Mouse (Mus musculus): ENCODE data around the gene Tpst2.
A peak's percentile ranks its signal among the peaks of the same experiment; 100 is the strongest.

Gene Tpst2

DNA sequence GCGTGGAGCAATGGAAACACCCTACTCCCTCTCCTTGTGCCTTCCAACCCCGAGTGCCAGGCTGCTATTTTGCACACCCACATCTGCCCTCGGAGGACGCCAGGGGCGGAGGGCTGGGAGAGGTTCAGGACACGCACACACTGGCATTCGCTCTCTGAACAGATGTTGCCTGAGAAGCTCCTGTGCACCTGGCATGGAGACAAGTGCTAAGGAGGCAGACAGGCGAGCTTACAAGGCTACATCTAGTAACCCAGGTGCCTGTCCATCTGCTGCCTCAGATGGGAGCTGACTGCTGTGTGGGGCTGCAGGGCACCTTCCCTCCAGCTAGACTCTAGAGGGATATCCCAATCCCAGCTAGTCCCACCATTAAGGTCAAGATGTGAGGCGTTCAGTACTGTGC lies 20.0 kb upstream of the Tpst2 start:
- no peak for DNase-seq

DNA sequence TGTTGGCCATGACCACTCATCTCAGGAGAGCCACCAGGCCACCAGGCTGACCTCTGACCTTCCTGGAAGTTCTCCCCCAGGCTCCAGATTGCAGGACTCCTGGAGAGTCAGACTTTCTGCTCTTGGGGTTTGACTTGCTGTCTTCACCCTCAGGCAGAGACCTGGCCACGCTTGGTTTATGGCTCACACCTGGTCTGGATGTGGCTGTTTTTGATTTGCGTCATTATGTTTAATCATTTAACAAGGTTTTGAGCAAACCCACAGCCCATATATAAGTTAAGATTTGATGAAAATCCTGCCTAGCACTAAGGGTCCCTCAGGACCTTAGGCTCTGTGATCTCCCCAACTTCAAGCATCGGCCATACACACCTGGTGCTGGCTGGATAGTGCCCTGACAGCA lies 18.6 kb upstream of the Tpst2 start:
- no peak for DNase-seq

DNA sequence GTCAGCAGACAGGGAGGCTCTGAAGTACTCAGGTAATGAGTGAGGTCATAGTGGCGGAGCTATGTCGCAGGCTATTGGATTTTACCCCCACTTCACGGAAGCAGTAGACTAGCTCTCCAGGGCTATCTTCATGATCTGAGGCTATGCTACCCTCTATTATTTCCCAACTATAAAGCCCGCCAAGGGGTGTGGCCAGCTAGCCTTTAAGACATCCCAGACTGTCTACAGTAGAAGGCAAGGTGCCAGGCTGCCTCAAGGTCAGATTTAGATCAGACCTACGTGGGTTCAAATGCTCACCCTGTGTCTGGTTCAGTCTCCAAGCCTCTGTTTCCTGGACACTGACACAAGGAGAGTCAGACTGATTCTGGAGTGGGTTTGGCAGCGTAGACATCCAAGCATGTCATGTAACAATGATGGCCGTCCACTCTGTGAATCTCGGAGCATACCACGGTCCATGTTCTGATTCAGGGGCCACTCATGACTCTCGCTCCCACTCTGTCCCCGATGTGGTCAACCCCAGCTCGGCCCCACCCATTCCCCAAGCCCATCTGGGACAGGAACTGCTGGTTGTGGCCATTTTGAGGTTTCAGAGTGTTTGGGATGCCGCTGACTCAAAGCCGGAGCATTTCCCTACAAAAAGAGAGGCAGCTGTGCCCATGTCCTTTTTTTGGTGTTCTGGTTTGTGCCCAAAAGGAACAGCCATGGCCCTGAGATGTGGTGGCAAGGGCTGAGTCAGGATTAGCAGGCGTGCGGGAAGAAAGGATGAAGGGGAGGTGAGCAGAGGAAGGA lies 16.4 kb upstream of the Tpst2 start:
- no peak for DNase-seq

DNA sequence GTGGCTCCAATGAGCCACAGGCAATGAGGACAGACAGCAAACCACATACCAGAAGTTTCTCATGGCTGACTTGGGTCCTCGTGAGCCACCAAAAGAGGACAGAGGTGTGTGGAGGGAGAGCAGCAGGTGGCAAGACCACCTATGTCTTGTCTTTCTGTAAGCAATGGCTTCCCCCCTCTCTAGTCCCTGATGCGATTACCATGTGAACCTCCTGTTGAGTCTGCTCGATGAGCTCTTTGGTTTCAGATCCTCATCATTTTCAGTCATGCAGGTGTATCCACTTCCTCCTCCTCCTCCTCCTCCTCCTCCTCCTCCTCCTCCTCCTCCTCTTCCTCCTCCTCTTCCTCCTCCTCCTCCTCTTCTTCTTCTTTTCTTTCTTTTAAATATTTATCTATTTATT lies 15.7 kb upstream of the Tpst2 start:
- no peak for DNase-seq

DNA sequence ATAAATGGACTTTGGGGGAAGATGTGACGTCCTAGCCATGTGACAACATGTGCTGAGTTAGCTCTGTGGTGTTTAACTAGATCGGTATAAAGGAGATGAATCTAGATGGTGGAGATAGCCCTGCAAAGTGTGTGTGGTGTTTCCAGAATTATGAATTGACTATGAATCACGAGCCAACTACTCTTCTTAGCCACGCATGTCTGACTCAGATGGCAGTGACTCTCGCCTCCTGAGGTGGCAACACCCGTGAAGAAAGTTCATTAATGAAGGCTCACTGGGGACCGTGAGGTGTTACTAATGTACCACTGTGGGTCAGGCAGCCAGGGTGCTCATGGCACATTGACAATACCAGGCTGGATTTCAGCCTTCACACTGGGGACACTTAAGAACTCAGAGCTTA lies 12.4 kb upstream of the Tpst2 start:
- no peak for DNase-seq

DNA sequence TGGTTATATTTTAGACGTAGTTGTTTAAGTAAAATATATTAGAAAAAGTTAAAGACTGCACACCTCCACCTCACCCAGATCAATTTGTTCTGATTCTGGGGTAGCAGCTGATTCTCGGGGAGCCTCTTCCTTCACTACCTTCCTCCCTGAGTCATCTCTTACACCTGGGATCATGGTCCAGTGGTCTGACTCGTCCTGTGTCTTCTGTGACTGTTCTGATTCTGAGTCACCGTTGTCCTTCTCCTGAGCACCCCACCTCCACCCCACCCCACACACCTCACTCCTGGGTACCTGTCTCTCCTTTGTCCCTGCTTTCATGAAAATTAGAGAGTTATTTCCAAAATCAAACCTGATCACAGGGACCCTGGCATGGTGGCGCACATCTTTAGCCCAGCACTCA lies 11.4 kb upstream of the Tpst2 start:
- no peak for DNase-seq

DNA sequence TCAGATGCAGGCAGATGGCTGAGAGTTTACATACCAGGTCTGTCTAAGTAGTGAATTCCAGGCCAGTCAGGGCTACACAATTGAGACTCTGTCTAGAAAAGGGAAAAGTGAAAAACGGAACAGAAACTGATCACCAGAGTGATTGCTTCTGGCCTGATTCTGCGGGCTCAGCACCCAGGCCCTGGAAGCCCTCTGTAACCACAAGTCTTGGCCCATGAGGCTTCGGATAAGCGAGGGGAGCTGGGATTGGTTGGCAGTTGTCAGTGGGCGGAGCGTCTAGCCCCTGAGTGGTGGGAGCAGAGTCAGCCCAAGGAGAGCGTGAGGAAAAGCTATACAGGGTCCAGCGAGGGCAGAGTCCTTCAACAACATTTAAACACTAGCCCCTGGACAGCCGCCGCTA lies 11.0 kb upstream of the Tpst2 start:
- peak; percentile 40 for DNase-seq

DNA sequence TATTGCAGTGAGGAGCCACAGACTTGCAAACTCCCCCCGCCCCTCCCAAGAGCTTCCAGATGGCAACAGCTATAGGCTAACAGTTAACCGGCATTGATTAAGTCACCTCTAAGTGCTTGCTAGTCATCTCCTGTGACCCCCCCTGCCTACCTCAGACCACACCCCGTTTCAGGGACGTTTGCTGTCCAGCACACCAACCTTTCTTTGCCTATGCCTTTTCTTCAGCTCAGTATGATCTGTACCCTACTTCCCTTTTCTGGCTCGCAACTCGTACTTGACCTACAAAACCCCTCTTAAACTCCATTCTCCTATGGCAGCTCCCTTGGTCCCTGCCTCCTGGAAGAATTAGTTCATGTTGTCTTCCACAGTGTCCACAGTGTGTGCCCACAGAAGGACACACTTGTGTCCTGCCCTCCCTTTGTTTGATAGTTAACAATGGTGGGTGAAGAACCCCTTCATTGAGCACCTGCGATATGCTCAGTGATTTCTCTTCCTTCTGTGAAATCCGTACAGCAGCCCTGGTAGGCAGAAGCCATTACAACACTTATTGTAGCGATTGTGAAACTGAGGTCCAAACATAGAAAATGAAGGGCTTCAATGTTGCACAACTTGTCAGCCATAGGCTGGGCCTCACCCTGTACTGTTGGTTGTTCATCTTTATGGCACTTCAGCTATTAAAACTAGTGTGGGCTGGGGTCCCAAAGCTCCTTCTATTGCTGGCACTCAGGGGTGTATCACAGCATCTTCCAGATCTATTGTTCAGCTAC lies 10.3 kb upstream of the Tpst2 start:
- no peak for DNase-seq

DNA sequence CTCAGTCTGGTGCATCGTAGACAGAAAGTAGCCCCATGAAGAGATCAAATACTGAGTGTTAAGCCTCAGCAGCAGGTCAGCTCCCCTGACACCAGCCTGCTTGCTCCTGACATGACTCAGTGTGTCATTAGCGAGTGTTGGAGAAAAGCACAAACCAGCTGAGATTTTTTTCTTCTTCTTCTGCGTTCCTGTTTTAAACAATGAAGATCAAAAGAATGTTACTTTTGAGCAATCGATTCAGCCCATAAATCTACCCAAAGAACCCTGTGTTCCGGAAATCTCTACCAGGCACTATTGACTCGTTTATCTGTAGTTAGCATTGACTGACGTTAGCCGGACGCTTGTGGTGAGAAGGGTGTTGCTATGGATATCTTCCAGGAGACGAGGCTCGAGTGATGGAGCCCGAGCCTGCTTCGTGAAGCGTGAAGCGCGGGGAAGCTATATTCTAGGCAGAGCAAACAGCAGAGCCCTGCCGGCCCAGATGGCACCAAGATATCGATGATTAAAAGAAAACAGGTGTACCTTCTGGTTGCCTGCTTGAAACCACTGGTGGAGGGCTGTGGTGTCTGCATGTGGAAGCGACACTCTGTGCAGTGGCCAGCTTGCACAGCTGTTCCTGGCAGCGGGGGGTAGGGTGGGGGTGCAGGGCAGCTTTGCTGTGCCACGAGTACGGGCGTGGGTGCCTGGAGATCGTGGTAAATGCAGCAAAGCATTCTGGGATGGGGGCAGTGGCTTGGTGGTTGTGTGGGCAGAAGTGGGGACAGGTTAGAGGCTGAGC lies 5.5 kb upstream of the Tpst2 start:
- no peak for DNase-seq

DNA sequence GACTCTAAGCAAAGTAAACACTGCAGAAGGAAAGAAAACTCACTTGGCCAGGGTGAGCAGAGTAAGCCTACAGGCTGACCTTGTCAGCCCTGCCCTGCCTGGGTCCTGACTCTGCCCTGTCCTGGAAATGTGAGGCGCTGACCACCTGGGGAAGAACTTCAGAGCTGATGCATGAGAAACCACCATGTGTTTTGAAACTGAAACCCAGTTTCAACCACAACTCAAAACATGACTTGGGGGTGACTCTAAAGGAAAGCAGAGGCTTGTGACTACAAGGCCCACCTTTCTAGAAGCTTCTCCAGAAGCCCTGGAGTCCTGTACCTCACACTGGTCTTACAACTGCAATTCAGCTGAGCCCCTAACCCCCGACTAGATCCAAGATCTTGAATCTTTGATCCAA lies 3.6 kb upstream of the Tpst2 start:
- DNase-seq: no peak

DNA sequence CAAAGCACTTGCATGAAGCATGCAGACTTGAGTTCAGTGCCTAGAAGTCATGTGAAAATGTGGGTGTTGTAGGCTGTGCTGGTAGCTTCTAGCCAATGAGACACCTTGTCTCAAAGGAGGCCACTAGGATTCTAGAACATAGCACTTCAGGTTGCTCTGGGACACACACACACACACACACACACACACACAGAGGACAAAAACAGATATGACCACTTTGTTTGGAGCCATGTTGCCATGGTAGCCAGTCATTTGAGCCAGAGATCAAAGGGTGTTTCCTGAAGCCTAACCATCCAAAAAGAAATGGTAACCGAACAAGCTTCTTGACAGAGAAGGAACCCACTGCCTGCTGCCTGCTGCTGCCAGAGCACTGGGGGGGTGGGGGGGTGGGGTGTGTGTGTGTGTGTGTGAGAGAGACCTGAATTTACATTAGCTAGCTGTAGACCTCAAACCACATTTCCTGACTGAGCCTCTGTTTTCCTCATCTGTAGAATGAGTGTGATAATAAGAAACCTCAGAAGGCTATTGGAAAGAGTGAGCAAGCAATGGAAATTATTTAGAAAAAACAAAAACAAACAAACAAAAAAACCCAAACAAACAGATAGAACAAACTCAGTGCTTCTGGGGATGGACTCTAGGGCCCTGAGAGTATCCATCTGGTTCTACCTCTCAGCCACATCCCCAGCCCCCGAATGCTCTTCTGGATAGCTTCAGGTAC lies 2.6 kb upstream of the Tpst2 start:
- peak; percentile 15 for DNase-seq

DNA sequence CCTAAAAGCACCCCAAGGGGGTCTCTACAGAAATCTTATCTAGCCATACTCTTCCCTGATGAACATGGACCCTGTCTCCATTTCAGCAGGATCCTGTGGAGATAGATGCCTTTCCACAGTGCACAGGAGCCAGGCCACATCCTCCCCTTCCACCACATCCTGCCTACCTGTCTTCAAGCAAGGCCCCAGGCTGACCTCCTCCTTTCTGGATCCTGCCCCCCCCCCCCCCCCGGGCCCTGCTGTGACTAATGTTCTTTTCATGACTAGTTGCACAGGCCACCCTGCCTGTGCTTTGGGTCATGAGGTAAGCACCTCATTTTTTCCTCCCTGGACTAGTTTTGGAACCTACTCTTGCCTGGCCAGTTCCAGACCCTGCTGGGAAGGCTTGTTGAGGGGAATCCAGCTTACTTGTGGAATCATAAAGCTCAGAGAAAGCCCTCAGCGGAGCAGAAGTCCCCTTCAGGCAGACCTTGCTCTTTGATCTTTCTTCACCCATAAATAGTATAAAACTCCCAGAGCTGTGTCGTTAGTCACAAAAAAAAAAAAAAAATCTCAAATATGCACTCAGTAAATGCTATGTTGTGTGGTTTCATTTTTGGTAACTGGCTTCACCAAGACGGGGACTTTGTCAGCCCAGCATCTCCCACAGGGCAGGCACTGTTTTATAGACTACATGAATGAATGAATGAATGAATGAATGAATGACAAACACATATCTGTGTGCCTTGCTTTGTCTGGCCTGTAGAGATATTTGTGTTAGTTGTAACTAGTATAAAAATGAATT lies 1.3 kb upstream of the Tpst2 start:
- DNase-seq: peak; percentile 17

DNA sequence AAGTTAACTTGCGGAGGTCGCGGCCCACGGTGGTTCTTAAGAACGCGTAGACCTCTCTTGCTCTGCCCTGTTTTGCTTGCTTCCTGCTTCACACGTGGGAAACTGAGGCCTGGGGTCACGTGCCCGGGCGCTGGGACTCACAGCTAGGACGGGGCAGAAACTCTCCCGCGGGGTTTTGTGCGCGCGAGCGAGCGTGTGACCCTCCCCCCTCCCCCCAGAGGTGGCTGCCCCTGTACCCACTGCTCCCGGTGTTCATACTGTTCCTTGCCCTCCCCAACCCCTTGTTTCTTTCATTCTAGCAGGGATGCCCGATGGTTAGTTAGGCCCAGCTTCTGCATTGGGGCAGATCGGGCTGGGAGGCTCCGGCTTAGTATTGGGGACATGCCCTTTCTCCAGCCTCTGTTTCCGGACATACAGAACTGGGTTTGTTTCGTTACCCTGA lies 437 bp downstream of the Tpst2 start:
- DNase-seq: no peak

DNA sequence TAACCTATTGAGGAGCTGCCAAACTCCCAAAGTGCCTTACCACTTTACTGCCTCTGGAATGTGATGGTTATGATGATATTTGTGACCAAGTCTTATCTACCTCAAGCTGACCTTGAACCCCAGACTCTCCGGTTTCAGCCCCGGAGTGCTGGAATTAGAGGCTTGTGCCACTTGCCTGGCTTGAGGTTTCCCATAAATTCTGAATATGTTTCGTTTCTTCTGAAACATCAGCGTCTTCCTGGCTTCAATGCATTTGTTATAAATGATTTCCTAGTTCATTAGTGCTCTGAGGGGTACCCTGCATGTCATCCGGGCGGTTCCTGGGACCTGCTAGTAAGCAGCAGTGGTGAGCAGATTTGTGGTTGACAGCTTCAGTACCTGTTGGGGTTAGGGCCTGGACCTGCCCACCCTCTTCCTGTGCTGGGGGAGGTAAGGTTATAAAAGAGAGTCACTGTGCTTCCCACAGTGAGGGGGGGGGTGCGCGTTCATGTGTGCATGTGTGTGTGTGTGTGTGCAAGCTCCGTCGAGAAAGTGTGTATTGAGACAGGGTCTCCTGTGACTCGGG lies 1.5 kb downstream of the Tpst2 start:
- DNase-seq: peak; percentile 29

DNA sequence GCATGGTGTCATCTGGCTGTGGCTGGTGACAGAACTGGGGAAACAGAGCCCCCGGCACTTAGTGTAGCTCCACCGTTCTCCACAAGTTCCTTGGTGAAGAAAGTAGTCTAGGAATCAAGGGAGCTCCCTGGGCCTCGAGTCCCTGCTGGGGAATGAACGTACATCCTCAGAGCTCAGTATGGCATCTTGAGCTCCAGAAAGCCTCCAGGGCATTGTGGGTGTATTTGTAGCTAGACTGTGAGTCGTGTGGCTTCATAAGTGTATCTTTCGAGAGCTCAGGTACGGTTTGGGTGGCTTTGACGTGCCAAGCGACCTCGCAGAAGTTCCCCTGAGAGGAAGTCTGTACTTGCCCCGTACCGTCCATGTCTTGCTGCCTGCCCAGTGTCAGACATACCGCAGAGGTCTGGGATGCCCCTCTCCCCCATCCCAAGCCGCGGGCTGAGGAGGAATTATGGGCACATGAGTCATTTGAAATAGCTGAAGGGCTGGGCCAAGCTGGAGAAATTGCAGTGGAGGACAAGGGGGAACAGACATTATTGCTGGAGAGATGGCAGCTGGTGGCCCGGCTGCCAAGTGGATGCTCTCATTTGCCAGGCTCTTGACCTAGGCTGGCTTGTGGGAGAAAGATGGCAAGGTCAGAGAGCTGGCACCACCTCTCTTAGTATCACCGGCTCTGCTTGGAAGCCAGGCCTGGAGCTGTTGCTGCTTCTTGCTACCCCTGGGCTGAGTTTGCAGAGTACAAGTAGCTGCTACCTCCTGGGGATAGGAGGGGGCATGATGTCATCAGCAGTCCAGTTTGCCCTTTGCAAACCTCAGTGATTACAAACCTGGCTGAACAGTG lies 2.9 kb downstream of the Tpst2 start:
- DNase-seq: peak; percentile 19

DNA sequence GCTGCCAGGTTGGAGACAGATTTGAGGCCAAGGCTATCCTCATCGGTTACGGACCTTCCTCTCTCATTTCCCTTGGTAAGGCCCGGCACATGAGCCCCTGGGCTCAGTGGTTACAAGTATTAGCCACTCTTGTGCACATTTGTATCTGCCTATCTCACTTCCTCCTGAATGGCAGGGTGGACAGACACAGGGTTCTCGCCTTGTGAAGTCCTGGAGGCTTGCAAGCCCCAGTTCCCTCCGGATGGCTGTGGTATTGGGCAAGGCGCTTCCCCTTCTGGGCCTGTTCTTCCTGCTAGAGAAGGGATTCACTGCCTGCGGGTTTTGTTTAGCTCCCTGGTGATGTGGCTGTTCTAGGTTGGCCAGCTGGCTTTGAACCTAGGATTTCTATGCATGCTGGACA lies 3.7 kb downstream of the Tpst2 start:
- peak; percentile 27 for DNase-seq

DNA sequence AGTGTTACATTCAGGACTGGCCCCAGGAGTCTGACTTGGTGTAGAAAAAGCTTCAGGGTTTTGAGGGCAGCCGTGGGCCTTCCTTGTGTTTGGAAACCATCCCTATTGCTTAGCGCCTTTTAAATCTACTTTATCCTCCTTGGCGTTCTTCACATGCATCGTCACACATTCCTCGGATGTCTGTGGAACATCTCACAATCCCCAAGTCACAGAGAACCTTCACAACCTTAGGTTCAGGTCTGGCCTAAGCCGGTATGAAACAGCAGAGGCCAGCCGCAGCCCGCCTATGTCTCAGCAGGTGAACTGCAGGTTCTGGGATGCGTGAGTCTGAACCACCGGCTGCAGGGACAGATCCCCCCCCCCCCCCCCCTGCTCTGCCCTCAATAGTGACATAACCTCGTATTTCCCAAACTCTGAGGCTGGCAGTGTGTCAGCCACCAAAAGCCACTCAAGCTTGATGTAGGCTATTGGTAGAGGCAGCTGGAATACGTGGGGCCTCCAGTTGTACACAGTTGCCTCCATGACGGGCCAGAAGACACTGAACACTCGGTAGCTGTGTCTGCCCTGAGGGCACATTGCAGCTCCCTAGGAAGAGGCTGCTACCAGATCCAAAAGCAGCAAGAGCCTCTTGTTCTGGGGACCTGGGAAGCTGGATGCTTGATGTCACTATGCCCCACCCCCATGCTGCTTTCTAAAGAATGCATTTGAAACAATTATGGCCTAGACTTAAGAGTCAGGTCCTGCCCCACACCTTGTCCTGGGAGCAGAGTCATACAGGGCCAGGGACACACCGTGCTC lies 4.6 kb downstream of the Tpst2 start:
- DNase-seq: peak; percentile 16

DNA sequence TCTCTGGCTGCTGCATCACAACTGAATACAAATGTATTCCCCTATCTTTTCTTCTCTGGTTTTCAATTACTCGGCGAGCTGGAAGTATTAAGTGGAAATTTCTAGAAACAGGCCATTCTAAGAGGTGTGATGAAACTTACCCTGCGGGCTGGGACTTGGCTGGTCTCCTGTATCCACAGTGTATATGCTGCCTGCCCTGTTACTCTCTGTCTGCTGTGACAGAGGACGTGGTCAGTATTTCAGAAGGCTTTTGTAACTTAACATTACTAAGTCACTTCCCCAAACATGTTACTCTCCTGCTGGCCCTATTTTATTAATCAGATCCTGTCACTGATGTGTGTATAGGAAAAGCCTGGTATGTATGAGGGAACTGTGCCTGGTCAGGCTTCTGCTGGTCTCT lies 5.2 kb downstream of the Tpst2 start:
- peak; percentile 8 for DNase-seq

DNA sequence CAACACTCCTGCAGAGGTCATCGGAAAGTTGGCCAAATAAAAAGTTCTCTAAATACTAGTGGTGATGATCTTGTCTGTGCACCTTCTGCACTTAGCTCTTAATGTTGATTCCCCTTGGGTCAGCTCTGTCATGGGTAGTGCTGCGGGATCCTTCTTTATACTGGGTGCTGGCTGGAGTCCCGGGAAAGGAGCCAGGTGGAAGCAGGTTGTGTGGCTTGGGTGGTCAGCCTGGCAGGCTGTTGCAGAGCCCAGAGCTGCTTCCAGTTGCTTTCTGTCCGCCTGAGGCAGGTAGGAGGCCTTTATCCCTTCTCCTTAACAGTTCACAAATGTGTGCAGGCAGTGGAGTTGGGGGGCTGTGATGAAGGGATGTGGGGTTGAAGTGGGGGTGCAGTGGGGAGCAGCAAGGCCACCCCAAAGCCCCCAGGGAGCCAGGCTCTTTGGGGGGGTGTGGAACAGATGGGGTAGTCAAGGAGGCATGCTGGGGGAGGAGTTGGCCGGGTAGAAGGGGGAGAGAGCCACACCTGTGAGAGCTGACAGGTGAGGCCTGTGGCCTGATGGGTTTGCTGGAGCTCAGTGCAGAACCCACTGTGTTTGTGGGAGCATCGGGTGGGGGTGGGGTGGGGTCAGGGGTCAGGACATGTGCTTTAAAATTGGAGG lies 5.8 kb downstream of the Tpst2 start:
- DNase-seq: peak; percentile 55

Measured in kidney, postnatal 10 days (tissue).